Mouse (Mus musculus) adrenal gland, adult 18-20 months (tissue): ENCODE results near the gene Map3k1. TPM values are rescaled to one million over a fixed set of nuclear protein-coding genes. Genes with fewer than 3 reads are reported as not detected.

ENCODE experiments used
- DNase-seq, 2 experiments: peaks; one replicate each; pipeline ENCODE4 v3.0.0; 2021 to 2022; ENCODE audit warnings: low spot score in 2 of 2
- total RNA-seq, 2 experiments: library from RNA; stranded (reverse); gene quantifications; 1 replicate in 1 of 2; 2 replicates in 1 of 2; pipeline ENCODE4 v1.2.3; 2021

The Map3k1 gene
- total RNA-seq, 2 experiments from 2014 or later: 38.2 to 42.7 TPM

- DNase-seq: no peak
Observed at GRCm38 (mm10) chr13:111815017-111815416, 6.2 kb upstream of the Map3k1 start.

DNA sequence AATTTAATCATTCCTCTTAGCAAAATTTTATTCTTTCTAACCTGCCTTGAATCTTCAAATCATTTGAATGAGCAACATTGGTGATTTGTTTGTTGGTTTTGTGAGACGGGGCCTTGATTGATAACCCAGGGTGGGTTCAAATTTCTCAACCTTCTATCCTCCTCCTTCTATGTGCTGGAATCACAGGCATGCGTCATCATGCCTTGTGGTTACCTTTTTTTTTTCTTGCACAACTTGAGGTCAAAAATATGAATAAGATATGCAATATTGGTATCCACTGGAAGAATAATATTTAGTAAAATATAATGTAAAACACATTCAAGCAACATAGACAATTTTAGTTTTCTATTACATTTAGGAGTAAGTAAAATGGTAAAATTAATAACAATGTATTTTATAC is 3.9 kb upstream of the Map3k1 start:
- no peak for DNase-seq

DNA sequence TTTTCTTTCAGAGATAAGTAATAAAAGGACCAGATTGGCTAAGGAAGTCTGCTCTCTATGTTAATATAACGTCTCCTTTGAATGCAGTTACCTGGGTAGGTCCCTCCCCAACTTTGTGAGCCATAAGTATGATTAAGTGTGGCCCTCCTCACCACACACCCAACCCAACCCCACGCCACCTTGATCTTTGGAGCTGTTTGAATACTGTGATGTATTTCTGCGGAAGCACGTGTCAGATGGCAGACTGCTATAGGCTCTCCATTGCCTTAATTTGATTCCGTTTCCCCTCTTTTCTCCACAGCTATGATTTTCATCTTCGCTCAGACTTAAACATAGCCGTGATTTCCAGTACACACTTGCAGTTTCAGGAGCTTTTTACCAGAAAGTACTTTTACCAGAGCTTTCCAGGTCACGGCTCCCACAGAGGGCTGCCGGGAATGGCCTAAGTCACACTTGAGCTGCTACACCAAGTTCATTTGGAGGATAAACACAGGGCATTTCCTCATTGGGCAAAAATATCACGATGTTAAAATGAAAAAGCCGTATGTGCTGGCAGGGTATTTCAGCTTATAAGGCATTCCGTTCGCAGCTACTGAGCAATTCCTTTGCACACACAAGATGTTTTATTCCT is 2.3 kb upstream of the Map3k1 start:
- DNase-seq: no peak

DNA sequence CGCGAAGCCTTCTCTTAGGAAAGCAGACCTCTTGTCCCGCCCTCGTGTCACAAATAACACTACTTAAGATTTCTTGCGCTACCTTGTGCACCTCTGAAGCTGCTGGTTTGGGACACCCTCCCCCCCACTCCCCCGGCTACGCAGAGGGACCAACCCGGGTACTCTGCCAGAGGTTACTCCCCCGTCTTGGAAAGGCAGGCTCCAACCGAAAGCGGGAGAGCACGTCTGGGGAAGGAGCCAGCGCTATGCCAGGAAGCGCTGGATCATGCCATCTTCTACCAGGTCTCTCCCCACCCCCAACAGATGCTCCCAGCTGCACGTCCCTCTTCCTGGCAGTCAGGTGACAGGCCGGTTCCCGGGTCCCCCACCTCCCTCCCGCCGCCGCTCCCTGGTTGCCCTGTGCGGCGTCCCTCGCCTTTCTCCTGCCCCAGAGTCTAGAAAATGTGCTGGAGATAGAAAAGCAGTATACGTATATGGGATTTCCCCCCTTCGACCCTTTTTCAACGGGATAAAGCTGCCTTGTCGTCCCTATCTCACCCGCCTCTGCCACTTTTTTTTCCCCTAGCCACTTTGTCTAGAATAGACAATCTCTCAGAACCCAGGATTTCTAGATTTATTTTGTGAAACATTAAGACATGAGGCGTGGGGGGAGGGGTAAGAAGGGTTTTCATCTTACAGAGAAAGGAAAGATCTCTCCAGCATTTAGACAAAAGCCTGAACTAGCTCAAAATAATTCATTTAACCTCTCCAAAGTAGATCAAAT is 854 bp upstream of the Map3k1 start:
- peak; percentile 54 to 57 for DNase-seq

GRCm38 (mm10) chr13:111808387-111808636 is 481 bp downstream of the Map3k1 start:
- no peak for DNase-seq

DNA sequence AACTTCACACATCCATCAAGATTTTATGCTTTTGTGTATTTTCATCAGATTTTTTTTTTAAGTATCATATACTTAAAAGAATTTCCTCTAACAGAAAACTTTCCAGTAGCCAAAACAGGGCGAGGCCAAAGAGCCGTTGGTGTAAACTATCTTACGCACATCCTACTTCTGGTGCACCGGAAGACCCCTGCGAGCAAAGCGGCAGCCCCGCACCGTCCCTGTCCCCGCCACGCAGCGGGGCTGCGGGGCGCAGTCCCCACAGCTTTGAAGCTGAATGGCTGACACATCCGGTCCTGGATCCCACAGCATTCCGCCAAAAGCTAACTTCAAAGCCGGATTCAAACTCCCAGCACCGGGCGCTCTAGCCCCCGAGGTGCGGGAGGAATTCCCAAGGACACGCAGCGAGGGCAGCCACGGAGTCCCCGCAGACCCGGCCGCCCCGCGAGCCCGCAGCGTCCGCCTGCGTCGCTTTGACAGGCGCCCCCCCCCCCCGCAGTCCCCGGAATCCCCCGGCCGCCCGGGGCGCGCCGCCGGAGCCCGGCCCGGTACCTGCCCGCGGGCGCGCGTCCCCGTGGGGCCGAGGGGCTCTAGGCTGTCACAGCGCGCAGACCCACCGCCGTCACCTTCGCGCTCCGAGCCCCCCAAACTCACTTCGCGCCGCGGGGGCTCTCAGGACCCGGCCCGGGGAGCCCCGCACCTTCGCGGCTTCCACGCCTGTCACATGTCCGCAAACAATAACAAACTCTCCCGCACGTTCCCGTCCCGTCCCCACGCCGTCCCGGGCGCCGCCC is 1.0 kb downstream of the Map3k1 start:
- DNase-seq: peak in 1 of 2 experiments; percentile 51

DNA sequence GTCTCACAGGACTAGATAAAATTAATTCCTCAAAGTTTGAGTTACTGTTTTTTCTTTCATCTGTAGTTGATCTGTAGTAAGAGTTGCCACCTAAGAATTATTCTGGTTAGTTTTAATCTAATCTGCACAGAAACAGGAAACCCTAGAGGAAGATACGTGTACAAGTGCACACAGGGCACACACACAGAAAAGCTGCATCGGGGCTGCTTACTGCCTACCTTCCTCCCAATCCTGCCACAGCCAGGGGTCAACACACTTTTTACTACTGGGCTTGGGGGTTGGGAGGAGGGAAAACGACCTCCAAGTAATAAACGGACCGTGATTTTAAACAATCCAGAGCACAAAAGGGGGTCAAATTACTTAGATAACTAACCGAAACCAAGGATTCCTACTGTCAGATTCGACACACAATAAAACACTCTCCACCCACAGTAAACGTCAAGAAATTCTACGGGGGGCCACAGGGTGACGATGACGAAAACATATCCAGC is 1.6 kb downstream of the Map3k1 start:
- DNase-seq: no peak

DNA sequence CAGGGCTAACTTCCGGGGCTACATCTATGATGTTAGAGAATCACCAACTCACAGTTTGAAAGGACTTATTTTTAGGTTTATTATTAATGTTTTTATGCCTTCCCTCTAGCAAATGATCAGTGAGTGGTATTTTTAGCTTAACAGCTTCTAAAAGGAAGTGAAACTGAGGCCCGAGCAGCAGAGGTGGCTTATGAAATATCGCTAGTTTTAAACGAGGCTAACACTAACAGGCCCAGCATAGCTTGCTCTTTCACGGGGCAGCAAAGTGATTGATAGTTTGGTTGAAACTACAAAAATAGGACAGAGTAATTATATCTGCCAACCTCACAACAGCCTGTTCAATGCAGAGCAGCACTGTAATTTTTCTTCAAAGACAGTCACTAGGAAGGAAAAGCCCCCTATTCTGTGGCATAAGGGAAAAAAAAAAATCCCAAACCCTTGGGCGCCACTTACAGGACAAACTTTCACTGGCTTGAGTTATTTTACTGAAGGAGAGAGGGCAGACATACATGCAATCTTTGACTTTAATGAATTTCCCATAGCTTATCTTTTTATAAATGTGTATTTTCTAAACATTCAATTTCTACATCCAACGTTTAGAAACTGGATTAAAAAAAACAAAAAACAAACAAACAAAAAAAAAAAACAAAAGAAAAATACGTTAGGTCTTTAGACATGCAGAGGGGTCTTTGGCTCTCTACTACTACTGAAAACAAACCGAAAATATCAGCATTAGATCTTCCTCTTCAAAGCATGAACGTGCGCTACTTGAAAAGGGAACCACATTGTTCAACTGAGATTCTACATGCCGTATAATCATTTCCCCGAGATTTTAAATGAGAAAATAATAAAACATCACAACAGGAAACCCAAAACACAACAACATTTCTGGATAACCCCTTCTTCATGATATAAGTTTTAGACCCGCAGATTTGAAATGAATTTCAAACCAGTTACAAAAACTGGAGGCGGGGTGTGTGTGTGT is 2.8 kb downstream of the Map3k1 start:
- DNase-seq: no peak

GRCm38 (mm10) chr13:111804951-111805673 is 3.7 kb downstream of the Map3k1 start:
- peak in 1 of 2 experiments; percentile 15 for DNase-seq

GRCm38 (mm10) chr13:111804189-111804588 is 4.6 kb downstream of the Map3k1 start:
- peak in 1 of 2 experiments; percentile 18 for DNase-seq

DNA sequence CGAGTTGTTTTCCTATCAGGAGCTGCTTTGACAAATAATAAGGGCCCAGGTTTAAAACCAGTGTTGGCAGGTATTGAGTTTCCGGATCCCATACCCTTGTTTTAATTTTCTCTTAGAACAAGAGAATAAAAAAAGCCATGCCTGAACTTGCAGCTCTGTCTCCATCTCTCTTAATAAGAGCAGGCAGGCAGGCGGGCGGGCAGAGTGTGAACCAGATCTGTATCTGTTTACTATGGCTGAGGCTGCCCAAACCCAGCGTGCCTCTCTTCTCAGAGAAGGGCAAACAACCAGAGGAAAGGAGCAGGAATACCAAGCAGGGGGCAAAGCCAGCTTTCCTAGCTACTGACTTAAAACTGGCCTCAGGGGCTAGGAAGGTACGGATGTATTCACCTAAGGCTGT is 5.3 kb downstream of the Map3k1 start:
- peak in 1 of 2 experiments; percentile 20 for DNase-seq

DNA sequence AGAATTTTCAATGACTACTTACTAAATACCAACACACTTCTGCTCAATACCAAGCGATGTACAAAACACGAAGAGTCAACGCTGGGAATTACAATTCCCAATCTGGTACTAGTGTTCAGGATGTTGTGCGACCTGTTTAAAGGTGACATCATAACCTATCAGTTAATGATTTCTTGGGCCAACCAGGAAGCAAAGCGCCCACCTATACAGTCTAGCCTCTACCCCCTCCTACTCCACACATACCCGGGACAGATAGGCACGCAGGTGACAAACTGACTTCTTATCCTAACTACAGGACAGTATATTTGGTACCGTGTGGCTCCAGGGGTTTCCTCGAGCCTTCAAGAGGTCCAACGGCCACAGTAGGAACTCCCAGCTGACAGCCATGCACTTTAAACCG is 5.9 kb downstream of the Map3k1 start:
- peak in 1 of 2 experiments; percentile 14 for DNase-seq

DNA sequence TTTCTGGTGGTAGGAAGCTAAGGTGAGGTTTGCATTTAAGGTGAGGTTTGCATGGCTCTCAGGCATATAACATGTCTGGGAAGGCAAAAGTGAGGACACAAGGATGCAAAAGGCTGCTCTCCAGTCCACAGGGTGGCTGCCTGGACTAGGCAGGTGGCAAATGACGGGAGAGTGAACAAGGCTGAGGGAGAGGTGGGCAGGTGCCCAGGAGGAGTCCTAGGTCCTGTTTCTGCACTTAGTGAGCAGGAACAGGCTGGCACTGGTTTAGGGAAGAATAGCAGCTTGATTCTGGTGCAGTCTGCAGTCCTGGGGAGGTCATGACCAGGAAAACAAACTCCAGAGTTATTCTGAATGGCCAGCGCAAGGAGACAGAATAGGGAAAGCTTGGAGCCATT is 6.5 kb downstream of the Map3k1 start:
- DNase-seq: peak in 1 of 2 experiments; percentile 18

DNA sequence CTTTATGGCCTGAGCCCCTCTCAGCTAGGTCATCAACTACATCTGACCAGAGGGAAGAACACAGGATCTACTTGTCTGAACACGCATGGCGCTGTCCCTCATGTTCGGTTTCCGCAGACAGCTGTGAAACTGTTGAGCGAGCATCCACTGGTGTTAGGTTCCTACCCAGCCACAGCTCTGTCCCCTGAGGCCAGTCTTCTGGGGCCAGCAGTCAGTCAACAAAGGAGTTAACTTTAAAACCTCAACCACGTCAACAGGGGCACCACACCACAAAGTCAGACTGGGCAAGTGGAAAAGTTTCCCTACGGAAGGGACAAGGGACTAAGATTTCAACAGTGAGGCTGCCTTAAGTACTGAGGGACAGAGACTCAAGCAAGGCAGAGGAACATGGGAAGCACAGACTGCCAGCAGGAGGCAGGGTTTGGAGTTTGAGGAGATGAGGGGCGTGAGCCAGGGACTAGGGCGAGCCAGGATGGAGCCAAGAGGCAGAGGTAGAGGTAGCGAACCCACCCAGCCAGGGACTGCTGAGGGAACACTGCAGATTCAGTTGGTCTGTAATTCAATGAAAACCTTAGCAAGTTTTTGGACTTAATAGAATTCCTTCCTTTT is 7.0 kb downstream of the Map3k1 start:
- peak in 1 of 2 experiments; percentile 20 for DNase-seq

- peak in 1 of 2 experiments; percentile 22 for DNase-seq
Observed at GRCm38 (mm10) chr13:111800866-111801265, 7.9 kb downstream of the Map3k1 start.

GRCm38 (mm10) chr13:111798044-111798443 is 10.7 kb downstream of the Map3k1 start:
- peak; percentile 27 to 52 for DNase-seq

DNA sequence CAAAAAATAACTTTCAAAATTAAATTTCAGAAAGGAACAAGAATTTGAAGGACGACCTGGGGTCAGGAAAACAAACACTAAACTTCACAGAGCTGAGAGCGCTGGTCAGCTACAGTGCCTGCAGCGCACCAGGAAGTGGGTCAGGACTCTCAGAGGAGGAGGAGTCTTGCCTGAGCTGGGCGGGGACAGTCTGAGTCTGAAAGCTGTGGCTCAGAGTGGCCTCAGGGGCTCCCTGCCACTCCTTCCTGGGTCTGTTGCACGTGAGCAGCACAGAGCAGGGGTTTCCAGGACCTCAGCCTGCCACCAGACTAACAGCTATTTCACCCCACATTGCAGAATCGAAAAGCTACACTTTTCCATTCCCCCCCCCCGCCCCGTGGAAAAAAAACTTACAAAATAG is 11.8 kb downstream of the Map3k1 start:
- DNase-seq: peak; percentile 61 to 65

DNA sequence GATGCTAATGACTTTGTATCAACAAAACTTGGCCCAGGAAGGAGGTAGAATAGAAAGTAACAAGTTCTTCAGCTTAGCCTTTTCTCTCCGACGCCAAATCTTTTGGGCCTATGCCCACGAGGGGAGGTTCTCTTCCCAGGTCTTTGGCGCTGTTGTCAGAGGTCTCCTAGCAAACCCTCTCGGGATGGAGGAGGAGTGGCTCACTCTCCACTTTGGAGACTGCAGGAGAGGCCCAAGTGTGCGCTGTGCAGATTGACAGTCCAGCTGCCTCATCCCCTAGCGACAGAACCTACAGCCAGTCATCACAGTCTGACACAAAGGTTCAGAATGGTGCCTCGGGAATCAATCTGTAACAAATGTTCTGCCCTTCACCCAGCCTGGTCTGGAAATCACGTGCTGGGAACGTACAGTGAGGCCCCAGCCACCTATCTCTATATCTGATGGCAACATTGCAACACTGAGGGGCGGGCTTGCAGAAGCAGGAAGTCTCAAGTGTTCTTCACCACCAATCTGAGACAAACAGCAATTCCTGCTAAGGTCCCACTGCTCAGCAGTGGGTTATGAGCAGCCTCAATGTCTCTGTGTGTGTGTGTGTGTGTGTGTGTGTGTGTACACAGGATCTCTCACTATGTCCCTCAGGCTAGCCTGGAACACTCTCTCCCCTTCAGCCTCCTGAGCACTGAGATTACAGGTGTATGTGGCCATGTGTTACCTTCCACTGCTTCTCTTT is 12.4 kb downstream of the Map3k1 start:
- peak in 1 of 2 experiments; percentile 38 for DNase-seq

GRCm38 (mm10) chr13:111792975-111793287 is 15.9 kb downstream of the Map3k1 start:
- no peak for DNase-seq
